Mouse (Mus musculus): ENCODE measurements around the gene Akap4.

DNA sequence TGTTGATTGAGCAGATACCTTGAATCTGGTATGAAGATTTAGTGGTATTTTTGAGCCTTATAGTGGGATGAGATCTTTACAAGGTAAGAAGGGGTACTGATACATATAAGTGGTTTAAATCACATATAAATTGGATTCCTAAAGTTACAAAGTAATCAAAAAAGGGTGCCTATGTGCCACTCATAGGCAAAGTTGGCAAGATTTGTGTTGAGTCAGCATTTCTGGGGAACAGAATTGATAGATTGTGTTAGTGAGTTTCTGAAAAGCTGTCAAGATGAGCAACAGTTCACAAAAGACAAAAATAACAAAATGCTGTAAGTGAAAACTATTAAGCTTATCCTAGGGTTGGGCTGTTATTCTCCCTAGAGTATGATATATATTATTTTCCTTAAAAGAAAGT lies 3.2 kb upstream of the Akap4 start:
- TF ChIP-seq CTCF (IDR thresholded peaks at IDR 0.05; ENCODE audit: control insufficient read depth, insufficient read depth, low read length) = no peak
- no peak for TF ChIP-seq POLR2A (IDR thresholded peaks at IDR 0.05; ENCODE audit: borderline replicate concordance, control insufficient read depth, low read depth, low read length)
